Mouse (Mus musculus): ENCODE measurements around the gene Abca1. TPM values are rescaled to one million over a fixed set of nuclear protein-coding genes. Genes with fewer than 3 reads are reported as not detected.

Abca1 gene
- total and polyA plus RNA-seq, 2 experiments from 2014 or later = 8.8 to 43.5 TPM

- no peaks in the 10 kb centered on the region for H3K27me3 ChIP-seq (ENCODE audit: insufficient read depth, low read length)
- TF ChIP-seq CTCF (IDR thresholded peaks at IDR 0.05; ENCODE audit: low read depth) = no peak
- H3K9me3 ChIP-seq (ENCODE audit: low read length) = no peaks in the 10 kb centered on the region
- no peak overlapping the region for H3K4me2 ChIP-seq (ENCODE audit: low read depth, low read length)
- H3K4me1 ChIP-seq (ENCODE audit: insufficient read depth, low read length) = peaks cover 18% of the 10 kb centered on the region
- WGBS = 86% methylated on average over 12 of the region's 12 CpGs
- H3K27ac ChIP-seq = no peak overlapping the region
- DNase-seq (ENCODE audit: low spot score) (no peak), ATAC-seq (no peak)
- H3K4me3 ChIP-seq (ENCODE audit: low read length) = no peak overlapping the region
- H3K9ac ChIP-seq (replicated peaks; ENCODE audit: low read length) = no peak overlapping the region
- no peaks in the 10 kb centered on the region for H3K36me3 ChIP-seq (ENCODE audit: insufficient read depth, low read length)
Measured at GRCm38 (mm10) chr4:53146227-53146949, 13.3 kb downstream of the Abca1 start.

GRCm38 (mm10) chr4:53145434-53146168, 14.1 kb downstream of the Abca1 start:
- no peak for ATAC-seq
- WGBS = 82% methylated on average over 12 of the region's 12 CpGs
- Histone ChIP-seq H3K27me3 (ENCODE audit: insufficient read depth, low read length) (no peaks in the 10 kb centered on the region), H3K4me1 (ENCODE audit: insufficient read depth, low read length) (peaks cover 13% of the 10 kb centered on the region), H3K36me3 (ENCODE audit: insufficient read depth, low read length) (no peaks in the 10 kb centered on the region), H3K9me3 (ENCODE audit: low read length) (no peaks in the 10 kb centered on the region), H3K27ac (no peak overlapping the region), H3K4me2 (ENCODE audit: low read depth, low read length) (no peak overlapping the region), H3K9ac (replicated peaks; ENCODE audit: low read length) (no peak overlapping the region), H3K4me3 (ENCODE audit: low read length) (no peak overlapping the region)
- peak; percentile 31 for TF ChIP-seq CTCF (IDR thresholded peaks at IDR 0.05; ENCODE audit: low read depth)
- peak; percentile 3 for DNase-seq (ENCODE audit: low spot score)

GRCm38 (mm10) chr4:53144571-53144970, 15.1 kb downstream of the Abca1 start:
- Histone ChIP-seq H3K36me3 (ENCODE audit: insufficient read depth, low read length) (no peaks in the 10 kb centered on the region), H3K27ac (no peak overlapping the region), H3K4me2 (ENCODE audit: low read depth, low read length) (no peak overlapping the region), H3K4me3 (ENCODE audit: low read length) (no peak overlapping the region), H3K4me1 (ENCODE audit: insufficient read depth, low read length) (peaks cover 11% of the 10 kb centered on the region), H3K27me3 (ENCODE audit: insufficient read depth, low read length) (no peaks in the 10 kb centered on the region), H3K9me3 (ENCODE audit: low read length) (no peaks in the 10 kb centered on the region), H3K9ac (replicated peaks; ENCODE audit: low read length) (no peak overlapping the region)
- ATAC-seq (0 out of 2 replicates have a peak, but pooled peaks have one; percentile 24), DNase-seq (ENCODE audit: low spot score) (peak; percentile 9)
- 48% methylated on average over 10 of the region's 10 CpGs for WGBS
- no peak for TF ChIP-seq CTCF (IDR thresholded peaks at IDR 0.05; ENCODE audit: low read depth)

GRCm38 (mm10) chr4:53144021-53144420, 15.7 kb downstream of the Abca1 start:
- Histone ChIP-seq H3K27ac (no peak overlapping the region), H3K36me3 (ENCODE audit: insufficient read depth, low read length) (no peaks in the 10 kb centered on the region), H3K4me2 (ENCODE audit: low read depth, low read length) (no peak overlapping the region), H3K4me3 (ENCODE audit: low read length) (no peak overlapping the region), H3K9me3 (ENCODE audit: low read length) (no peaks in the 10 kb centered on the region), H3K4me1 (ENCODE audit: insufficient read depth, low read length) (peaks cover 11% of the 10 kb centered on the region), H3K27me3 (ENCODE audit: insufficient read depth, low read length) (no peaks in the 10 kb centered on the region), H3K9ac (replicated peaks; ENCODE audit: low read length) (no peak overlapping the region)
- WGBS = 65% methylated on average over 8 of the region's 8 CpGs
- DNase-seq (ENCODE audit: low spot score) (no peak), ATAC-seq (no peak)
- TF ChIP-seq CTCF (IDR thresholded peaks at IDR 0.05; ENCODE audit: low read depth) = no peak

- no peaks in the 10 kb centered on the region for H3K36me3 ChIP-seq (ENCODE audit: insufficient read depth, low read length)
- H3K27me3 ChIP-seq (ENCODE audit: insufficient read depth, low read length) = no peaks in the 10 kb centered on the region
- H3K4me2 ChIP-seq (ENCODE audit: low read depth, low read length) = no peak overlapping the region
- 94% methylated on average over 6 of the region's 6 CpGs for WGBS
- H3K27ac ChIP-seq = no peak overlapping the region
- H3K9me3 ChIP-seq (ENCODE audit: low read length) = no peaks in the 10 kb centered on the region
- no peak overlapping the region for H3K4me3 ChIP-seq (ENCODE audit: low read length)
- no peak overlapping the region for H3K9ac ChIP-seq (replicated peaks; ENCODE audit: low read length)
- TF ChIP-seq CTCF (IDR thresholded peaks at IDR 0.05; ENCODE audit: low read depth) = no peak
- no peak for ATAC-seq
- no peak for DNase-seq (ENCODE audit: low spot score)
- peaks cover 7% of the 10 kb centered on the region for H3K4me1 ChIP-seq (ENCODE audit: insufficient read depth, low read length)
Measured at GRCm38 (mm10) chr4:53140678-53141077, 19.0 kb downstream of the Abca1 start.

- Histone ChIP-seq H3K27me3 (ENCODE audit: insufficient read depth, low read length) (no peaks in the 10 kb centered on the region), H3K4me2 (ENCODE audit: low read depth, low read length) (no peak overlapping the region), H3K9me3 (ENCODE audit: low read length) (no peaks in the 10 kb centered on the region), H3K27ac (no peak overlapping the region), H3K36me3 (ENCODE audit: insufficient read depth, low read length) (no peaks in the 10 kb centered on the region), H3K9ac (replicated peaks; ENCODE audit: low read length) (no peak overlapping the region), H3K4me1 (ENCODE audit: insufficient read depth, low read length) (peaks cover 2% of the 10 kb centered on the region), H3K4me3 (ENCODE audit: low read length) (no peak overlapping the region)
- WGBS = 83% methylated on average over 2 of the region's 2 CpGs
- TF ChIP-seq CTCF (IDR thresholded peaks at IDR 0.05; ENCODE audit: low read depth) = no peak
- no peak for DNase-seq (ENCODE audit: low spot score)
- ATAC-seq = no peak
Measured at GRCm38 (mm10) chr4:53139495-53139894, 20.2 kb downstream of the Abca1 start.

GRCm38 (mm10) chr4:53138974-53139373, 20.7 kb downstream of the Abca1 start:
- Histone ChIP-seq H3K4me3 (ENCODE audit: low read length) (no peak overlapping the region), H3K36me3 (ENCODE audit: insufficient read depth, low read length) (no peaks in the 10 kb centered on the region), H3K4me2 (ENCODE audit: low read depth, low read length) (no peak overlapping the region), H3K4me1 (ENCODE audit: insufficient read depth, low read length) (no peaks in the 10 kb centered on the region), H3K27ac (no peak overlapping the region), H3K9me3 (ENCODE audit: low read length) (no peaks in the 10 kb centered on the region), H3K27me3 (ENCODE audit: insufficient read depth, low read length) (no peaks in the 10 kb centered on the region), H3K9ac (replicated peaks; ENCODE audit: low read length) (no peak overlapping the region)
- 93% methylated on average over 3 of the region's 3 CpGs for WGBS
- DNase-seq (ENCODE audit: low spot score) = no peak
- ATAC-seq = no peak
- TF ChIP-seq CTCF (IDR thresholded peaks at IDR 0.05; ENCODE audit: low read depth) = no peak

Measured in hindbrain, postnatal 0 days (tissue).